Mouse (Mus musculus): ENCODE measurements around the gene Klhdc3. TPM values are rescaled to one million over a fixed set of nuclear protein-coding genes. Genes with fewer than 3 reads are reported as not detected.

Klhdc3 gene
- 322 and 388 TPM in 2 replicates for polyA plus RNA-seq (2012; ENCODE audit: insufficient read depth, low replicate concordance)

DNA sequence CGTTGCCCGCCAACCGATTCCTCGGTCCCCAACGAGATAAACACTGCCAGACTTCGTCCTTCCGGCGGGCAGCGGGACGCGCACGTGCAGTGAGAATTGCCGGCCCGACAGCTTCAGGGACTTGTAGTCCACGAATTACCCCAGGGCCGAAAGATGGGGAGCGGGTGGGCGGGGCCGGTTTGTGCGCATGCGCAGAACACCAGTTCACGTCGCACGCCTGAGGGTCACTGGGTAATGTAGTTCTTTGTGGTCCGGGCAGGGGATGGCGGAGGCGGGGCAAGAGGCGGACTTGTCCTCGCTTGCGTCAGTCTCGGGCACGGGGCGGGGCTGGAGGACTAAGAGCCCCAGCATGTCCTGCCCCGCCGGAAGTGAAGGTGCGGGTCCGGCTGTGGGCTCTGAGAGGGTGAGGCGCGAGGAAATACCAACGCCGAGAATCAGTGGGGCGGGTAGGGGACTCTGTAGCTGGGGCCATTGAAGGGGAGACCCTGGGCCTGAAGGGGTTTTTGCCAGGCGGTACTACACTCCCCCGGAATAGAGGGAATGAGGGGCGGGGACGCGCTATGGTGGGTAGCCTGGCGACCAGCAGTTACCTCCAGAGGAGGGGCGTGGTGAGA is at the start of gene Klhdc3:
Klhdc3 (minus strand) TSS at position 155 of the 614 bp plus-strand sequence.
- Histone ChIP-seq H3K4me1 (peaks cover 57% of the 10 kb centered on the region), H3K36me3 (replicated peaks; ENCODE audit: low read length) (peaks cover 76% of the 10 kb centered on the region), H3K4me3 (replicated peaks) (peak within 1 kb of the TSS; percentile 95), H3K9me3 (no peaks in the 10 kb centered on the region), H3K27me3 (replicated peaks) (no peaks in the 10 kb centered on the region)
- no peak for TF ChIP-seq GATA1 (IDR thresholded peaks at IDR 0.05; ENCODE audit: borderline replicate concordance, low read length)
- no peak for TF ChIP-seq FLI1 (IDR thresholded peaks at IDR 0.05; ENCODE audit: low read length)

DNA sequence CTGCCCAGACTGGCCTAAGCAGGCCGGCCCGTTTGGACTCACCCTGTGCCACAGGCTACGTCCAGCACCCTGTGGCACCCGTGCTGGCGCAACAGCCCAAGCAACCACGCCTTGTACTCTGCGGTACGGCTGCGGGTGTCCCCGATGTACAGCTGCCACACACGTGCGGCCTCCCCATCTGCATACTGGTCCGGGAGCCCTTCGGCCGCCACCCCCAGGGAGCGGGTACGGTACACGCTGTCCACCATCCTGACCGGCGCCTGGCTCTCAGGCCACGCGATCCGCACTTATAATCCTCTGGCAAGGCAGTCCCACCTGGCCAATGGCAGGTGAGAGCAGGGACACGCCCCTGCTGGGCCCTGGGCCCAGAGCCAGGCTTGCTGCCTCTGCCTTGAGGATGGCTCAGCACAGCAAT is 48.2 kb upstream of the Klhdc3 start, which contains the start of gene Gnmt:
Gnmt (minus strand) TSS at position 265 of the 415 bp plus-strand sequence.
- Histone ChIP-seq H3K27me3 (replicated peaks) (peaks cover 6% of the 10 kb centered on the region), H3K4me1 (peaks cover 30% of the 10 kb centered on the region), H3K4me3 (replicated peaks) (no peak within 1 kb of the TSS), H3K9me3 (no peaks in the 10 kb centered on the region), H3K36me3 (replicated peaks; ENCODE audit: low read length) (peaks cover 33% of the 10 kb centered on the region)
- TF ChIP-seq FLI1 (IDR thresholded peaks at IDR 0.05; ENCODE audit: low read length) (no peak), GATA1 (IDR thresholded peaks at IDR 0.05; ENCODE audit: borderline replicate concordance, low read length) (no peak)

DNA sequence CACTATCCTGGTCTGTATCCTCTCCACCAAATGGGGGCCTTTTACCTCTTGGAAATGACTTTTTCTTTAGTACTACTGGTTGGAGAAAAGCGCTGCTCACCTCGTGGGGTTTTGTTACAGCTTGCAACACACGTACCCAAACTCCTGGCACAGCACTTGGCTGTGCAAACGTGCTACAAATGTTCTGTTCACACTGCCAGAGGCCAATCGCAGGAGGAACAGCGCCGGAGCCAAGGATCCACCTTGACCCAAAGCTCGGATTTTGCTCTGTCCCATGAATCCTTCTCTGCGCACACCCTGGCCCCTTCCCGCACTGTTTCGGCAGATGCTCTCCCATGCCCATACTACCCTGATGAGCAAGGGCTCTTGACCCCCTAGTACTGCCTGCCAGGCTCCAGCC is 47.8 kb upstream of the Klhdc3 start:
- Histone ChIP-seq H3K4me3 (replicated peaks) (no peak overlapping the region), H3K36me3 (replicated peaks; ENCODE audit: low read length) (peaks cover 33% of the 10 kb centered on the region), H3K27me3 (replicated peaks) (peaks cover 6% of the 10 kb centered on the region), H3K9me3 (no peaks in the 10 kb centered on the region), H3K4me1 (peaks cover 27% of the 10 kb centered on the region)
- TF ChIP-seq FLI1 (IDR thresholded peaks at IDR 0.05; ENCODE audit: low read length): no peak
- no peak for TF ChIP-seq GATA1 (IDR thresholded peaks at IDR 0.05; ENCODE audit: borderline replicate concordance, low read length)

DNA sequence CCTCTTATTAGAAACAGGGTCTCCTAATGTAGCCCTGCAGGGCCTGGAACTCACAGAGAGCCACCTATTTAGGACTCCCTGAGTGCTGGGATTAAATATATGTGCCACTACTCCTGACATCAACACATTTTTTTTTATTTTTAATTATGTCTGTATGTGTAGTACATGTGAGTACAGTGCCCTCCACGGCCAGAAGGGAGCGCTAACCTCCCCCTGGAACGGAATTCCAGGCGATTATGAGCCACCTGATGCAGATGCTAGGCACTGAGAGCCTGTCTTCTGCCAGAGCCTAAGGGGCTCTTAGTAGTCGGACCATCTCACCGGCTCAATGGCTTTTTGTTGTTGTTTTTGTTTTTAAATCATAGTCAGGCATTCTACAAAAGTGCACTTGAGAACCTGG is 47.3 kb upstream of the Klhdc3 start:
- peaks cover 36% of the 10 kb centered on the region for H3K36me3 ChIP-seq (replicated peaks; ENCODE audit: low read length)
- TF ChIP-seq FLI1 (IDR thresholded peaks at IDR 0.05; ENCODE audit: low read length) (no peak), GATA1 (IDR thresholded peaks at IDR 0.05; ENCODE audit: borderline replicate concordance, low read length) (no peak)
- H3K4me3 ChIP-seq (replicated peaks): no peak overlapping the region
- peaks cover 26% of the 10 kb centered on the region for H3K4me1 ChIP-seq
- peaks cover 6% of the 10 kb centered on the region for H3K27me3 ChIP-seq (replicated peaks)
- H3K9me3 ChIP-seq: no peaks in the 10 kb centered on the region

DNA sequence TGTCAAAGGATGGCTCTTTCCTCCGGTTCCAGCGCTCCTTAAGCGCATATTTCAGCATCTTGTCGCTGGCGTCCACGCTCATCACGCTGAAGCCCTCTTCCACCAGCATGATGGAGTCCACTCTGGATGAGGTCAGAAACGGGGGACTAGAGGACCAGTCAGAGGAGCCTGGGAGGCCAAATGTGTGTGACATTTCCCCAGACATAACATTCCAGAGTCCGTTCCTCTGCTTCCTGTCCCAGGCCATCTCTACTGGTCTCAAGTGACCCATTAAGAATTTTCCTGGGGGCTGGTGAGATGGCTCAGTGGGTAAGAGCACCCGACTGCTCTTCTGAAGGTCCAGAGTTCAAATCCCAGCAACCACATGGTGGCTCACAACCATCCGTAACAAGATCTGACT is 46.6 kb upstream of the Klhdc3 start:
- no peaks in the 10 kb centered on the region for H3K9me3 ChIP-seq
- peaks cover 42% of the 10 kb centered on the region for H3K36me3 ChIP-seq (replicated peaks; ENCODE audit: low read length)
- no peak for TF ChIP-seq GATA1 (IDR thresholded peaks at IDR 0.05; ENCODE audit: borderline replicate concordance, low read length)
- TF ChIP-seq FLI1 (IDR thresholded peaks at IDR 0.05; ENCODE audit: low read length): no peak

DNA sequence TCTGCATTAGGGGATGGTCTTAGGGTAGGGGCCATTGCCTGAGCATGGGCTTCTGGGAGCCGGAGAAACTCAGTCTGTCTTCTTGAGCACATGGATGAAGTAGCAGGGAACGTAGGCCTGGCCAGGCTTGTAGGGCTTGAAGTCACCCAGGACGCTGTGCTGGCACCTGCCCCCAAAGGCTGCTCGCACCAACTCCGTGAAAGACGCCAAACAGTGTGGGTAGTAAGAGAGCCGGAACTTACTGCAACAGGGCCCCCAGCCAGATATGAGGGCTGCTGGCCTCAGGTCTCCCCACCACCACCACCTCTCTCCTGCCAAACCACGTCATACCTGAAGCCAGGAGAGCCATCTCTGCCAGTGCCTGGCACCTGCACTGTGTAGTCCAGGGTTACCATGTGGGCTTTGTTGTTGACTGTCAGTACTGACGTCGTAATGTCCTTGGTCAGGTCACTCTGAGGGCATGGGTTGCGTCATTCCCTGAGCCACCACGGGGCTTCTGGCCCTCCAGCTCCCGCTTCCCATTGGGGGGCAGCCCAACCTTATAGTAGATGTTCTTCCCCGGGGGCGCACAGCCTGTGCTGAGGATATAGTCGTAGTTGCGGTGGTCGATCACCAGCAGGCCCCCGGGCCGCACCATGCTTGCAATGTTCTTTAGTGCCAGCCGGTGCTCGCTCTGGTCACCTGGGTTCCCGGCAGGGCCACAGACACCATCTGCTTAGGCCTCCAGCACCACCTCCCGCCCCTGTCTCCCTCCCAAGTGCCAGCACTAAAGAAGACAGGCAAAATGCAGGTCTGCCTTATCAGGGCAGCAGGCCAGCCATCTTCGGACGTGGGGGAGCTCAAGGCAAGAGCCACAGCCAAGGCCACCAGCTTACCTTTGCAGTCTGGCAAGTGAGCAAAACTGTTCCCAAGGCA is 45.3 kb upstream of the Klhdc3 start:
- no peak for TF ChIP-seq GATA1 (IDR thresholded peaks at IDR 0.05; ENCODE audit: borderline replicate concordance, low read length)
- no peak for TF ChIP-seq FLI1 (IDR thresholded peaks at IDR 0.05; ENCODE audit: low read length)
- H3K27me3 ChIP-seq (replicated peaks): peaks cover 6% of the 10 kb centered on the region
- H3K4me3 ChIP-seq (replicated peaks): no peak overlapping the region
- H3K4me1 ChIP-seq: peaks cover 31% of the 10 kb centered on the region
- peaks cover 55% of the 10 kb centered on the region for H3K36me3 ChIP-seq (replicated peaks; ENCODE audit: low read length)
- no peaks in the 10 kb centered on the region for H3K9me3 ChIP-seq

More for the DNA sequence above, 46.6 kb upstream of the Klhdc3 start:
- H3K4me1 ChIP-seq: peaks cover 27% of the 10 kb centered on the region
- H3K27me3 ChIP-seq (replicated peaks): peaks cover 6% of the 10 kb centered on the region
- H3K4me3 ChIP-seq (replicated peaks): no peak overlapping the region

DNA sequence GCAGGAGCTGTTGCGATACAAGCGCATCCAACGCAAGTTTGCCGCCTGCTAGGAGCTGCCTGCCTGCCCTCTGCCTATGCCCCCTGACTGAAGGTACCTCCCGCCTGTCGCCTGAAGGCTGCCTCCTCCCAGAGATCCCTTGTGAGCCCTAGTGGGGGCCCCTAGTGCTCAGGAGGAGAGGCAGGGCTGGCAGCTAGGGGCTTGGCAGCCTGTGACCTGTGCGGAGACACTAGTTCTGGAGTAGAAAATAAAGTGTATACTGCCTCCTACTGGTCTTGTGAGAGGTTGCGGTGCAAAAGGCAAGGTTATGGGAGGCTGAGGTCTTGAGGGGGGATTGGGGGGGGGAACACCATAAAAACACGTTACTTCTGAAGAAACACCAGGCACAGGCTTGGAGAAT is 44.6 kb upstream of the Klhdc3 start:
- Histone ChIP-seq H3K4me3 (replicated peaks) (no peak overlapping the region), H3K4me1 (peaks cover 31% of the 10 kb centered on the region), H3K27me3 (replicated peaks) (peaks cover 6% of the 10 kb centered on the region), H3K9me3 (no peaks in the 10 kb centered on the region), H3K36me3 (replicated peaks; ENCODE audit: low read length) (peaks cover 62% of the 10 kb centered on the region)
- TF ChIP-seq FLI1 (IDR thresholded peaks at IDR 0.05; ENCODE audit: low read length) (no peak), GATA1 (IDR thresholded peaks at IDR 0.05; ENCODE audit: borderline replicate concordance, low read length) (no peak)

DNA sequence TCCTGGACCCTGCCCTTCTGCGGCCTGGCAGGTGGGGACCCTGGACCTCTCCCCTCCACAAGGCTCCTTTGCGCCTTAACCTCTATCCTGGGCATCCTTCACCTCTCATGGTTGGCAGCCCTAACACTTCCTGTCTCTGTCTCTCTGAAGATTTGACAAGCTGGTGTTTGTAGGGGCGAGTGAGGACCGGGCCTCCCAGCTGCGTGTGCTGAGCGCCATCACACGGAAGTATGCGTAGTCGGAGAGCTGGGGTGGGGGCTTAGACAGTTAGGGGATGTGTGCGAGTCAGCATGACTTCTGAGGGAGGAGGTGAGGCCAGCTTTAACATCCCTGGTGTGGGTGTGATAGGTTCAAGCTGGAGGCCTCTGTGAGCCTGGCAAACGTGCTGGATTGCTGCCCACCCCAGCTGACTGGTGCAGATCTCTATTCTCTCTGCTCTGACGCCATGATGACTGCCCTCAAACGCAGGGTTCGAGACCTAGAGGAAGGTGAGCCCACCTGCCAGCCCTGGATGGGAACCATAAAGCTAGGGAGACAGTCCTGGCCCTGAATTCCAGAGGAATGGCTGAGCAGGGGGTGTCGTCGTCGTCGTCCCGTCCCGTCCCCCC is 43.9 kb upstream of the Klhdc3 start:
- no peak overlapping the region for H3K4me3 ChIP-seq (replicated peaks)
- H3K4me1 ChIP-seq: peaks cover 31% of the 10 kb centered on the region
- no peaks in the 10 kb centered on the region for H3K9me3 ChIP-seq
- TF ChIP-seq FLI1 (IDR thresholded peaks at IDR 0.05; ENCODE audit: low read length) (no peak), GATA1 (IDR thresholded peaks at IDR 0.05; ENCODE audit: borderline replicate concordance, low read length) (no peak)
- H3K36me3 ChIP-seq (replicated peaks; ENCODE audit: low read length): peaks cover 68% of the 10 kb centered on the region
- peaks cover 6% of the 10 kb centered on the region for H3K27me3 ChIP-seq (replicated peaks)

DNA sequence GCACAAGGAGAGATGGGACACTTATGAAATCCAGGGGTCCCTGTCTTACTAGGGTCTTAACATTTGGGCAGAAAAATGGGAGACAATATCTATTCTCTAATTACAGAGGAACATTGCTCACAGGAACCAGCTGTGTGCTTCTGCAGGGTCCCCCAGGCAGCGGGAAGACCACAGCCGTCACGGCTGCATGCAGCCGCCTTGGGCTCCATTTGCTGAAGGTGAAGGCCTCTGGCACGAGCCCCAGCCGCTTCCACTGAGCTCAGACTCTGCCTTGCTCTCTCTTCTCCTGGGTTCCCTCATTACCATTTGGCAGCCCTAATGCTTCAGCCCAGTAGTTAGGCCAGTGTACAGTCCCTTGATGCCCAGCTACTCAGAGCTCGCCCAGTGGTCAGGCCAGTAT is 40.4 kb upstream of the Klhdc3 start:
- Histone ChIP-seq H3K36me3 (replicated peaks; ENCODE audit: low read length) (peaks cover 76% of the 10 kb centered on the region), H3K9me3 (no peaks in the 10 kb centered on the region), H3K4me3 (replicated peaks) (no peak overlapping the region), H3K27me3 (replicated peaks) (no peaks in the 10 kb centered on the region), H3K4me1 (peaks cover 11% of the 10 kb centered on the region)
- no peak for TF ChIP-seq GATA1 (IDR thresholded peaks at IDR 0.05; ENCODE audit: borderline replicate concordance, low read length)
- TF ChIP-seq FLI1 (IDR thresholded peaks at IDR 0.05; ENCODE audit: low read length): no peak
